Mouse (Mus musculus) brain, embryonic 18.5 days (tissue): ENCODE results near the gene Gm4737.
"Not testable (repeated sequence)": the region's sequence is repeated elsewhere in the genome, so short reads cannot be mapped to it uniquely, and the experiment has no call there.

Source experiments
- DNase-seq: peaks from one replicate; pipeline ENCODE4 v3.0.0-alpha.2; 2012; ENCODE audit warnings: low read depth, low spot score

The Gm4737 gene

GRCm38 (mm10) chr16:46154832-46155231, at the start of gene Gm4737:
Gm4737 (minus strand) TSS chr16:46155077.
- not testable (repeated sequence) for DNase-seq

- DNase-seq: no peak
Measured at GRCm38 (mm10) chr16:46195792-46196191, 40.9 kb upstream of the Gm4737 start.

- DNase-seq: no peak
Measured at GRCm38 (mm10) chr16:46183096-46183495, 28.2 kb upstream of the Gm4737 start.

- no peak for DNase-seq
Measured at GRCm38 (mm10) chr16:46178121-46178801, 23.4 kb upstream of the Gm4737 start.

GRCm38 (mm10) chr16:46173039-46173438, 18.2 kb upstream of the Gm4737 start:
- no peak for DNase-seq

GRCm38 (mm10) chr16:46166971-46167370, 12.1 kb upstream of the Gm4737 start:
- DNase-seq: no peak

GRCm38 (mm10) chr16:46165305-46165704, 10.4 kb upstream of the Gm4737 start:
- no peak for DNase-seq

GRCm38 (mm10) chr16:46151141-46151540, 3.7 kb downstream of the Gm4737 start:
- DNase-seq: no peak

GRCm38 (mm10) chr16:46148661-46149341, 6.1 kb downstream of the Gm4737 start:
- peak; percentile 24 for DNase-seq

GRCm38 (mm10) chr16:46146962-46147361, 7.9 kb downstream of the Gm4737 start:
- no peak for DNase-seq

- no peak for DNase-seq
Measured at GRCm38 (mm10) chr16:46122238-46122637, 32.6 kb downstream of the Gm4737 start.

GRCm38 (mm10) chr16:46121420-46121819, 33.5 kb downstream of the Gm4737 start:
- DNase-seq: peak; percentile 34

GRCm38 (mm10) chr16:46120607-46121006, 34.3 kb downstream of the Gm4737 start:
- DNase-seq: no peak

GRCm38 (mm10) chr16:46120020-46120419, 34.9 kb downstream of the Gm4737 start, which contains the start of gene Cd96:
Cd96 (minus strand) TSS chr16:46120251.
- no peak for DNase-seq

GRCm38 (mm10) chr16:46117645-46118044, 37.2 kb downstream of the Gm4737 start:
- DNase-seq: no peak

GRCm38 (mm10) chr16:46114727-46115126, 40.1 kb downstream of the Gm4737 start:
- no peak for DNase-seq

GRCm38 (mm10) chr16:46109536-46109935, 45.3 kb downstream of the Gm4737 start:
- no peak for DNase-seq

GRCm38 (mm10) chr16:46107431-46107830, 47.4 kb downstream of the Gm4737 start:
- DNase-seq: no peak

- no peak for DNase-seq
Measured at GRCm38 (mm10) chr16:46104491-46104890, 50.4 kb downstream of the Gm4737 start.
